11 mouse cellular contexts compared by ENCODE assay signal in genomic region chr8:3395246-3395645, GRCm38 (mm10). TPM values are rescaled to one million over a fixed set of nuclear protein-coding genes. Genes with fewer than 3 reads are reported as not detected.
A peak's percentile ranks its signal among the peaks of the same experiment; 100 is the strongest.
DNase-seq lines count a peak whose midpoint lies in the region; ATAC-seq lines count a peak whose summit lies in the region.
"Had no signal": no experiment of that assay in that cellular context is flagged by ENCODE, and none has a peak within 500 bp of the region (broad histone marks: within the 10 kb centered on the region; RNA-seq: fewer than 3 reads in every experiment).

No protein-coding gene starts in this region.

- 24% methylated on average over 4 of the region's 4 CpGs for WGBS in kidney, embryonic 16.5 days
- 17% methylated on average over 4 of the region's 4 CpGs for WGBS in embryonic facial prominence, embryonic 10.5 days
- 12% methylated on average over 4 of the region's 4 CpGs for WGBS in hindbrain, embryonic 12.5 days
- WGBS in neural tube, embryonic 14.5 days, result 6% methylated on average over 4 of the region's 4 CpGs

- peak overlapping the region; percentile 37; the same call in 1 of the 2 replicates for H3K9ac ChIP-seq in kidney, embryonic 16.5 days (replicated peaks; ENCODE audit: low read length)
- H3K9ac ChIP-seq in hindbrain, embryonic 12.5 days, result peak overlapping the region; percentile 8; the same call in 1 of the 2 replicates
- 0 out of 2 replicates have a peak overlapping the region, but pooled peaks have one; percentile 3 for H3K9ac ChIP-seq in neural tube, embryonic 14.5 days (replicated peaks; ENCODE audit: low read depth, low read length)

- H3K27me3 ChIP-seq in kidney, embryonic 16.5 days (ENCODE audit: insufficient read depth, low read length), result no peaks in the 10 kb centered on the region
- H3K27me3 ChIP-seq in embryonic facial prominence, embryonic 10.5 days (replicated peaks; ENCODE audit: low read depth, poor library complexity, severe bottlenecking), result no peaks in the 10 kb centered on the region
- no peaks in the 10 kb centered on the region for H3K27me3 ChIP-seq in hindbrain, embryonic 12.5 days
- no peaks in the 10 kb centered on the region for H3K27me3 ChIP-seq in neural tube, embryonic 14.5 days (ENCODE audit: control insufficient read depth, insufficient read depth, low read length)
- H3K27me3 ChIP-seq: CH12.LX had no signal

- H3K9me3 ChIP-seq in kidney, embryonic 16.5 days (ENCODE audit: low read length), result no peaks in the 10 kb centered on the region
- no peaks in the 10 kb centered on the region for H3K9me3 ChIP-seq in embryonic facial prominence, embryonic 10.5 days
- no peaks in the 10 kb centered on the region for H3K9me3 ChIP-seq in hindbrain, embryonic 12.5 days (replicated peaks)
- no peaks in the 10 kb centered on the region for H3K9me3 ChIP-seq in neural tube, embryonic 14.5 days (ENCODE audit: control insufficient read depth, low read length)

- H3K4me1 ChIP-seq in kidney, embryonic 16.5 days (ENCODE audit: insufficient read depth, low read length), result peaks cover 17% of the 10 kb centered on the region
- peaks cover 29% of the 10 kb centered on the region for H3K4me1 ChIP-seq in embryonic facial prominence, embryonic 10.5 days
- H3K4me1 ChIP-seq in hindbrain, embryonic 12.5 days, result peaks cover 25% of the 10 kb centered on the region
- peaks cover 11% of the 10 kb centered on the region; the same call in 1 of the 2 replicates for H3K4me1 ChIP-seq in neural tube, embryonic 14.5 days (ENCODE audit: control insufficient read depth, insufficient read depth, low read length)

- DNase-seq in kidney, postnatal 14 days, result no peak
- no peak for DNase-seq in embryonic facial prominence, embryonic 10.5 days (ENCODE audit: low spot score)
- DNase-seq in left cerebral cortex, postnatal 25 days (ENCODE audit: low spot score in 2 of 2), result no peak
- DNase-seq in gastrocnemius, postnatal 14 days, result no peak
- no peak for DNase-seq in cerebellum, adult 11-12 months
- DNase-seq: gastrocnemius, adult 2 months had no signal

- peak overlapping the region; percentile 50 for H3K27ac ChIP-seq in kidney, embryonic 16.5 days (ENCODE audit: low read length)
- no peak overlapping the region for H3K27ac ChIP-seq in embryonic facial prominence, embryonic 10.5 days (replicated peaks)
- no peak overlapping the region for H3K27ac ChIP-seq in hindbrain, embryonic 12.5 days
- peak overlapping the region; percentile 69; the same call in 1 of the 2 replicates for H3K27ac ChIP-seq in neural tube, embryonic 14.5 days (ENCODE audit: low read depth, low read length)
- H3K27ac ChIP-seq: gastrocnemius, adult 2 months; macrophage had no signal

- H3K4me2 ChIP-seq in kidney, embryonic 16.5 days (replicated peaks; ENCODE audit: low read depth, low read length), result peak overlapping the region; percentile 76
- H3K4me2 ChIP-seq in hindbrain, embryonic 12.5 days (replicated peaks), result peak overlapping the region; percentile 87
- peak overlapping the region; percentile 17; the same call in 1 of the 2 replicates for H3K4me2 ChIP-seq in neural tube, embryonic 14.5 days (ENCODE audit: low read depth, low read length)

- intact Hi-C loops in left cerebral cortex, postnatal 25 days (cut with DNase I), result no loop called here
- intact Hi-C loops in gastrocnemius, postnatal 14 days (cut with DNase I; ENCODE audit: low total_unique reads), result no loop called here

- ATAC-seq in kidney, embryonic 16.5 days (ENCODE audit: low FRiP score, low TSS enrichment), result no peak
- no peak for ATAC-seq in hindbrain, embryonic 12.5 days (ENCODE audit: low FRiP score)
- no peak for ATAC-seq in neural tube, embryonic 14.5 days (ENCODE audit: low read depth)

- H3K36me3 ChIP-seq in kidney, embryonic 16.5 days (ENCODE audit: insufficient read depth, low read length), result 0 out of 2 replicates have a peak, but pooled peaks cover 4% of the 10 kb centered on the region
- peaks cover 23% of the 10 kb centered on the region for H3K36me3 ChIP-seq in embryonic facial prominence, embryonic 10.5 days (replicated peaks)
- no peaks in the 10 kb centered on the region for H3K36me3 ChIP-seq in hindbrain, embryonic 12.5 days
- no peaks in the 10 kb centered on the region for H3K36me3 ChIP-seq in neural tube, embryonic 14.5 days (ENCODE audit: control insufficient read depth, insufficient read depth, low read length)

- H3K4me3 ChIP-seq in kidney, embryonic 16.5 days (ENCODE audit: low read length), result peak overlapping the region; percentile 8; the same call in 1 of the 2 replicates
- H3K4me3 ChIP-seq in embryonic facial prominence, embryonic 10.5 days, result peak overlapping the region; percentile 14; the same call in 1 of the 2 replicates
- peak overlapping the region; percentile 7; the same call in 1 of the 2 replicates for H3K4me3 ChIP-seq in hindbrain, embryonic 12.5 days
- peak overlapping the region; percentile 19; the same call in 1 of the 2 replicates for H3K4me3 ChIP-seq in neural tube, embryonic 14.5 days (ENCODE audit: low read depth, low read length)
- H3K4me3 ChIP-seq: gastrocnemius, adult 2 months had no signal

RNA-seq across cellular contexts. Expression of gene Arhgef18, which starts 2.4 kb away (rescaled TPM):
- 11.6 and 12.1 TPM in 2 replicates for polyA plus RNA-seq in kidney, embryonic 16.5 days (2015; fragmentation: Nextera tagmentation; extraction: Ambion mirVana)
- 9.5 and 9.6 TPM in 2 replicates for polyA plus RNA-seq in embryonic facial prominence, embryonic 10.5 days (2016; fragmentation: Nextera tagmentation; extraction: Ambion mirVana)
- polyA plus RNA-seq in hindbrain, embryonic 12.5 days (2016; fragmentation: Nextera tagmentation; extraction: Ambion mirVana), result 13.7 and 15.6 TPM in 2 replicates
- 11.4 and 12.3 TPM in 2 replicates for polyA plus RNA-seq in neural tube, embryonic 14.5 days (2014; fragmentation: Nextera tagmentation; extraction: Ambion mirVana)
- 10 to 100 TPM; 43.8 to 45.2 TPM for total RNA-seq in left cerebral cortex, postnatal 25 days (2021)
- total RNA-seq in gastrocnemius, postnatal 14 days (2021), result 1 to 10 TPM; 9.4 to 9.6 TPM

RNA-seq across cellular contexts. Expression of gene A430078G23Rik, which starts 42.0 kb away (rescaled TPM):
- polyA plus RNA-seq in kidney, embryonic 16.5 days (2015; fragmentation: Nextera tagmentation; extraction: Ambion mirVana), result 0.16 and 0.19 TPM in 2 replicates
- 0.14 TPM in 1 of 2 replicates, not detected in the other for polyA plus RNA-seq in embryonic facial prominence, embryonic 10.5 days (2016; fragmentation: Nextera tagmentation; extraction: Ambion mirVana)
- not detected in 2 replicates for polyA plus RNA-seq in hindbrain, embryonic 12.5 days (2016; fragmentation: Nextera tagmentation; extraction: Ambion mirVana)
- polyA plus RNA-seq in neural tube, embryonic 14.5 days (2014; fragmentation: Nextera tagmentation; extraction: Ambion mirVana), result not detected in 2 replicates
- total RNA-seq in left cerebral cortex, postnatal 25 days (2021), result not detected
- under 1 TPM; 0.06 to 0.11 TPM for total RNA-seq in gastrocnemius, postnatal 14 days (2021)
- total RNA-seq: CH12.LX; gastrocnemius, adult 2 months had no signal

Comparison
In these comparisons a context has a peak if more than half of its experiments do, and no peak if none do; other contexts are left out.
1. H3K27ac ChIP-seq: peak in kidney, embryonic 16.5 days (single experiment) and neural tube, embryonic 14.5 days (single experiment); none in embryonic facial prominence, embryonic 10.5 days (single experiment) and hindbrain, embryonic 12.5 days (single experiment).
2. H3K4me2 ChIP-seq: peak in every context shown above with its lines; median percentile 87 in hindbrain, embryonic 12.5 days; 76 in kidney, embryonic 16.5 days; 17 in neural tube, embryonic 14.5 days.
3. Peak in every context shown above with its lines, with median percentiles within 50 percentile points of each other: H3K4me3 ChIP-seq and H3K9ac ChIP-seq.